Mouse (Mus musculus) embryonic fibroblast, embryonic 13.5 days (primary cell): ENCODE measurements at regions not wholly inside any gene's neighbourhood (a gene's known extent, or its start where the extent isn't known, plus 50 kb on each side); places are given as distances from the start of the nearest gene placed in this dataset.

Source experiments
- CTCF ChIP-seq: IDR thresholded peaks from 2 replicates; pipeline ENCODE4 v1.5.1; 2011; ENCODE audit warnings: mild to moderate bottlenecking, control low read depth, low read length, moderate library complexity, borderline replicate concordance; ENCODE audit not compliant: insufficient read depth
- POLR2A ChIP-seq: IDR thresholded peaks from 2 replicates; pipeline ENCODE4 v1.6.1; 2011; ENCODE audit warnings: low read depth, mild to moderate bottlenecking, control low read depth, low read length, moderate library complexity

DNA sequence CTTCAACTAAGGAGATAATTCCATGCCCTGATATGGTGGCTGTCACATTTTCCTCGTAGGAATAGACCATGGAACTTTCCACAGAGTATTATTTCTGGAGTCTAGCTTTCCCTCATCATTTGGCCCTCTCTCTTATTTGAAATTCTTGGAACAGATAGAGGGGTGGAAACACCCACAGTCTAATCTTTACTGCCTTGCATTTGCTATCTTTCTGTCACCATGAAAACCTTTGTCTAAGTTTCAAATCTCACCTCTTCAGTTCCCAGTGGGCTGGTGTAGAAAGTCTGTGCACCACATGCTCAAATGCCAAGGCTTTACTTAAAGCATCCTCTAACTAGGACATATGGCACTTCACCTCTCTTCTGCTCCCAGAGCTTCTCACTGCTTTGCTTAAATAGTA is 187.3 kb upstream of the Cdh9 start:
- TF ChIP-seq POLR2A = no peak
- TF ChIP-seq CTCF = no peak
